Mouse (Mus musculus): ENCODE data around the gene Btn1a1.

Gene Btn1a1

GRCm38 (mm10) chr13:23412630-23413521 lies 52.8 kb downstream of the Btn1a1 start:
- peak; percentile 65 for DNase-seq

GRCm38 (mm10) chr13:23412211-23412629 lies 53.5 kb downstream of the Btn1a1 start:
- peak; percentile 63 for DNase-seq

DNA sequence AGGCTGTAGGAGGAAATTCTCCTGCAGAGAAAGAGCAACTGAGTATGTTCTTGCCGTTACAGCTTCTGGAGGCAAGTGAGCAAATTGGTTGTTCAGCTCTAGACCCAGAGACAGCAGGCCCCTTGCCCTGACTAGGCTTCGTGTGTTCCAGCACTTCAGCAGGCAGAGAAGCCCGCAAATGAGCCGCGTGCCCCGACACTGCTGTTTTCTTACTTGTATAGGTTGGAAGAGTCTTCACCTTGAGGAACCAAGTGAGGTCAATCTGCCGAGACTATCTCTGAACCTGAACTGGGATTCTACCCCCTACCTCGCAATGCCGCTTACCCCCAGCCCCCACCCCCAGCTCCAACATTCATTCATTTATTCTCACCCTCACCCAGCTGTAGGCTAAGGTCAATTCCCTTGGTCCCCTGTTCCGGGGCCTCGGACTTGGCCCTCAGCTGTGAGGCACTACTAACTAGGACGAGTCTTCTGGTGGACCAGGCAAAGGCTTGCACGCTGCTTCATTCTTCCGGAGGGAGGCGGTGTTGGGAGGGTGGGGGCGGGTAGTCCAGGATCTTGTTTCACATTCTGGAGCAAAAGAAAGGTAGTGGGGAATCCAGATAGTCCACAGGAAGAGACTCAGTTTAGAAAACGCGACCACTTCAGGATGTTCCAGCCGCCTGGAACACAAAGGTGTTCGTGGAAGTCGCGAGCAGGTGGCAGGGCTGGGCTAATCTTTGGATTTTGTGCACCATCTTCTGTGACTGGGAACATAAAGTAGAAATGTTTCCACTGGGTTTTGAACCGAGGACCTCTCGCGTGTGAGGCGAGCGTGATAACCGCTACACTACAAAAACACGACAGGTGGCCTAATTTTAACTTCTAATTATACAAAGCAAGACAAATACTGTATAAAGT lies 54.1 kb downstream of the Btn1a1 start:
- peak; percentile 29 for DNase-seq

GRCm38 (mm10) chr13:23410632-23411031 lies 55.1 kb downstream of the Btn1a1 start:
- DNase-seq, result no peak
